Mouse (Mus musculus) layer of hippocampus, adult 2 months (tissue): ENCODE data around the gene Lpp. TPM values are rescaled to one million over a fixed set of nuclear protein-coding genes. Genes with fewer than 3 reads are reported as not detected.

ENCODE experiments used
- DNase-seq, 2 experiments: peaks; one replicate each; pipeline ENCODE4 v3.0.0; 2022; ENCODE audit warnings: low spot score in 2 of 2
- H3K27ac ChIP-seq: fragments of 200-600 bp; 2 replicates; pipeline ENCODE4 v1.8.1; 2022
- H3K4me3 ChIP-seq: fragments of 200-600 bp; 2 replicates; pipeline ENCODE4 v1.8.1; 2022; ENCODE audit warnings: mild to moderate bottlenecking
- CTCF ChIP-seq: fragments of 200-600 bp; conservative IDR thresholded peaks from 2 replicates; pipeline ENCODE4 v1.8.1; 2022; ENCODE audit warnings: antibody characterized with exemption, mild to moderate bottlenecking, moderate library complexity
- total RNA-seq, 2 experiments: library from RNA; stranded (reverse); gene quantifications; 2 replicates each; pipeline ENCODE4 v1.2.3; 2021

The Lpp gene
- total RNA-seq, 2 experiments from 2014 or later: 10.1 to 10.5 TPM

DNA sequence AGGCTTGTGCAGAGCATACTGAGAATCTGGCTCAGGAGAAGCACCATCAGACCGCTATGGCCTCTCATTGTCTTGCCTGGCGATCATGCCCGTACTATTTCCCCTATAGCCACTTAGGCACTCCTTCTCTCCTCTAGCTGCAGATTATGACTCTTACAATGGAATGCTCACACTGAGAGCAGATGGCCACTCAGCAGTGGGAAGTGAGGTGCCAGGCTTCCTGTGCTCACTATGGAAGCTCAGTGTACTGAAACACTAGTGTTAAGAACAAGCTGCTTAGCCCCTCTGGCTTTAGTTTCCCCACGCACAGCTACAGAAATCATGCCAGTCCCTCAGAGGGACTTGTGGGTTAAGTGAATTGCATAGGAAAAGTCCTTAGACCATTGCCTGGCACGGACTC lies 2.7 kb upstream of the Lpp start:
- DNase-seq: peak; percentile 29 to 32
- Histone ChIP-seq H3K4me3 (no peak overlapping the region), H3K27ac (peak overlapping the region; percentile 84)
- no peak for TF ChIP-seq CTCF

DNA sequence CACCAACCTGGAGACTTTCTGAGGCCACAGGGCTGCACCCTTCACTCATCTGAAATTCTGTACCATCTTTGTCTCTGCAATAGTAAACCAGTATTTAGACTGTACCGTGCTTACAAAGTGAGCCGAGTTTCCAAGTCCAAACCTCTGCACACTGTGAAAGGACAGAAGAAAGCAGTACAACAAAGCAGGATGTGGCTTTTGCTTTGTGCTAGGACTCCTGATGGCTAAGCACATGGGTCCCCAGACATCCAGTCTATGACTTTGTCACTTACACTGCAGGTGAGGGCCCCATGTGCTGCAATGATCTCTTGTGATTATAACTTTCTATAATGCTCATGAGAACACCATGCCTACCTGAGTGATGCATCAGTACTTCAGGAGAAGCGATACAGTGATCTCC lies 2.2 kb upstream of the Lpp start:
- Histone ChIP-seq H3K27ac (peak overlapping the region; percentile 84), H3K4me3 (no peak overlapping the region)
- no peak for DNase-seq
- TF ChIP-seq CTCF: no peak

DNA sequence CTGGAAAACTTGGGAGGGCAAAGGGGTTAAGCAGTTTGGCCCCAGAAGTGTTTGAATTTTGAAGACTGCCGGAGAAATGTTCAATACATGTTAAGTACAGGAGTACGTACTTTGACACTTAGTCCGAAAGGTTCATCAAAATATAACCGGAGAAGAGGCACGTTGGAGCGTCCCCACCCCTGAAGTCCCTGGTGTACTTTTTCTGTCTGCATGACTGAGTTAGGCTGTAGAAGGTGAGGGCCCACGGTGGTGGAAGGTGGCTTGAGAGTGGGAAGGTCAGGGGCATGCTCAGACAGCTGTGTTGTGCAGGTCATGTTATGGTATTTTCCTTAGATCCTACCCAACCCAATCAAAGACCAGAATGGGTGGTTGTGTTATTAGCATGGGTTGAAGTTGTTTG lies 1.4 kb upstream of the Lpp start:
- peak overlapping the region; percentile 84; the same call in 1 of the 2 replicates for H3K27ac ChIP-seq
- H3K4me3 ChIP-seq: no peak overlapping the region
- DNase-seq: no peak
- no peak for TF ChIP-seq CTCF

DNA sequence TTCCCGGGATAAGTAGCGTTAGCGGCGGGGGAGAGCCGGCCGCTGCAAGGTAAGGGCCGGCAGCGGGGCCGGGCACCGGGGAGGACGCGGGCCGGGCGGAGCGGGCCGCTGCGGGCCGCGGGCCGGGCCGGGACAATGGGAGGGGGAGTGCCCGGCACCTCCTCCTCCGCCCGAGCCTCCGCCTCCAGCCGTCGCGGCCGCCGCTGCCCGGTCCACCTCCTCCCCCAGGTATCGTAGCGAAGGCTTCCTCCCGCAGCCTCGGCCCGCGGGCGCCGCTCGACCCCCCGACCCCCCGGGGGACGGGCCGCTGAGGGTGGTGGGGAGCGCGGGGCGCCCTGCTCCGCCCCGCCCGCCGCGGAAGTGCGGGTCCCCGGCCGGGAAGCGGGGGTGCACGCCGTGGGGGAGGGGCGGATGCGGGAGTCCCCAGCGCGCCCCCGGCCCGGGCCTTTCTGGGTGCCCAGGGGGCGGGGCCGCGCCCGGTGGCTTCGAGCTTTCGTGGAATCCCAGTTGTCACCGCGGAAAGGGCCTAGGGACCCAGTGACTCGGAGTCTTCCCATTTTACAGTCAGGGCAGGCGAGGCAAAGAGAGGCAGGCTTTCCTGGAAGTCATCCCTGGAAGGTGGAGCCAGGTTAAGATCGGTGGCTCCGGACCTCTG lies 376 bp downstream of the Lpp start:
- DNase-seq: peak in 1 of 2 experiments; percentile 38
- H3K4me3 ChIP-seq: peak overlapping the region; percentile 80
- peak overlapping the region; percentile 95 for H3K27ac ChIP-seq
- no peak for TF ChIP-seq CTCF

DNA sequence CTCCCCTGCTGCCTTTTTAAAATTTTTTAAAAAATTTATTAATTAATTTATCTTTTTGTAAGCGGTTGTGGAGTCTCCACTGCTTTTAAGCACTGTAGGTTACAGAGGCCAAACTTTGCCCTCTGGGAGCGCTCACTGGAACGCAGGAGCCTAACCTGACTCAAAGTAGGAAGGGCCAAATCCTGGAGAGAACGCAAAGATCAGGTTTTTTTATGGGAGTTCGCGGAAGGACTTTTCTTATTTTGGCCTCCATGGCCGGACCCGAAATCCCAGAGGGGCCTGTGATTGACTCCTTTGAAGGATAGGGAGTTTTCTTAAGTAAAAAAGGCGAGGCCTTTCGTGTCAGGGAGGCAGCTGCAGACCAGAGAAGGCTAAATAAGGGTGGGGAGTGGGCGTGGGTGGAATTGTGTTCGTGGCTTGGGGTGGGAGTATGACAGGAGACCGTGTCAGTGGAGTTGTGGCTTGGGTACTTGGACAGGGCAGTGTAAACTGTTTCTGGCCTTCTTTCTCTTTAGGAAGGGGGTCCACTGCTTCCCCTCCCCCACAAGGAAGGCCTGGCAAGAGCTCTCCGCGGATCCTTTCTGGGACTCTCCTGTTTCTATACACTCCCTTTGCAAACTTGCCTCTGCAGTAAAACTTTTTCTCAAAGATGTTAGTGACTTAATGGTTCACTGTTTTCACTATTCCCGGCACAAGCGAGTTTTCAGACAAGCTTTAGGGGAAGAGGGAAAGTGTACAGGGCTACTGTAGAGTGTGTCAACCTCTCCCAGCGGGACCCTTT lies 1.1 kb downstream of the Lpp start:
- no peak for TF ChIP-seq CTCF
- DNase-seq: no peak
- peak overlapping the region; percentile 80 for H3K4me3 ChIP-seq
- peak overlapping the region; percentile 95 for H3K27ac ChIP-seq

DNA sequence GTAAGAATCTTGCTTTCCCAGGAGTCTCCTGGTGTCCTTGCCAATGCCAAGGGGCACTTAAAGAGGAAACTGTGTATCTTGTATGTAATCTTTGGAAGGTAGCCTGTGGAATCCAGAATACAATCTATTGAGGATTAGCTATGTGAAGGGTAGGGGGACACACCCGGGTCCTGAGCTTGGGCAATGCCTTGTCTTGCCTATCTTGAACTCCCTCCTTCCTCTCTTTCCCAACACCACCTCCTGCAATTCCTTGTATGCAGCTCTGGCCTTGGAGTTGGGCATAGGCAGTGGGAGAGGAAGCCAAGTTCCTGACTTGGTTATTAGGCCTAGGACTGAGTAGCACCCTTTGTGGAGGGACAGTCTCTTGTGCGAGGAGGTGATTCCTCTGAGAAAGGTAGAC lies 1.8 kb downstream of the Lpp start:
- DNase-seq: no peak
- no peak for TF ChIP-seq CTCF
- H3K4me3 ChIP-seq: peak overlapping the region; percentile 6; the same call in 1 of the 2 replicates
- H3K27ac ChIP-seq: peak overlapping the region; percentile 95

DNA sequence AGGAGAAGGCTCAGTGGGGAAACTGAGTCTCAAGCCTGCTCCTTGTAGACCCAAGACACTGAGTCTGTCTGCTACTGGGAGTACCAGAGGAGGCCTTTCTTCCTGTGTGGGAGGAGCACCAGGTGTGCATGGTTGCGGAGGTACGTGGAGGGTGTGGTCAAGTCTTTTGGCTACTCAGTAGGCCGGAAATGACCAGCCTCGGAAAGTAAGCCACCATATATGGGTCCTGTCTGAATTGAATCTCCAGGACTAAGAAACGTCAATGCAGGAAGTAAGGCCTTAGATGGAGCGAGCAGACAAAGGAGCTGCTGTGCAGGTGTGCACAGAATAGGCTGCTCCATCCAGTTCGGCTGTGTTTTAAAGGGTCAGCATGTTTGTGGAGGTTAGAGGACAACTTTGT lies 3.2 kb downstream of the Lpp start:
- Histone ChIP-seq H3K4me3 (no peak overlapping the region), H3K27ac (no peak overlapping the region)
- no peak for TF ChIP-seq CTCF
- DNase-seq: no peak

DNA sequence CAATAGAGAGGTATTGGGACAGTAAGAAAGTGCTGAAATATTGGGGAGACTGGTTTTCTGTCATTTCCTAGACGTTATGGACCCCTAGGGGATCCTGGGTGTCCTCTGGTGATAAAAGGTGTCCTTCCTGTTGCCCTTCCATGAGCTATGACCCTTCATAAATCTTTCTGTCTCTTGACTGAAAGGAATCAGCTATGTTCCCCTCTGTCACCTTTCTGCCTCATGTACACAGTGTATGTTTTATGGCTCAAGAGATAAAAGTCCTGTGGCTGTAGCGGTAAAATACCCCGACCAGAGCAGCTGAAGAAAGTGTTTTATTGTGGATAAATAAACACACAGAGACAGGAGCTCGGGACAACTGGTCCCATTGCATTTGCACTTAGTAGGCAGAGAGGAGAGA lies 5.2 kb downstream of the Lpp start:
- TF ChIP-seq CTCF: no peak
- H3K4me3 ChIP-seq: no peak overlapping the region
- H3K27ac ChIP-seq: no peak overlapping the region
- no peak for DNase-seq

DNA sequence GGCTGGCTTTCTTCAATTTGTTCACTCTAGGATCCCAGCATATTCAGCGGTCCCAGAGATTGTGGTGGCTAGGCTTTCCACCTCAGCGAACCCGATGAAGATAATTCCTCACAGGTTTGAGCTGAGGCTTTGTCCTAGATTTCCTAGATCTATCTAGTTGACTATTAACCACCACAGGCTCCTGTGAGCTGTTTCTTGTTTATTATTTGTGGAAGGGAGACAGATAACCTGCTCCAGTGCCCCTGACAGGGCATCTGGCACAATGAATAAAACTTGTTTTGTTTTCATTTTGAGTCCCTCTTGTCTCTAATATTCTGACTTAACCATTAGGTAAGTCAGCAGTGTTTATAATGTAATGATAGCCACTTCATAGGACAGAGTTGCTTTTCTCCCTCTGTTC lies 5.6 kb downstream of the Lpp start:
- TF ChIP-seq CTCF: no peak
- no peak for DNase-seq
- Histone ChIP-seq H3K4me3 (no peak overlapping the region), H3K27ac (no peak overlapping the region)

DNA sequence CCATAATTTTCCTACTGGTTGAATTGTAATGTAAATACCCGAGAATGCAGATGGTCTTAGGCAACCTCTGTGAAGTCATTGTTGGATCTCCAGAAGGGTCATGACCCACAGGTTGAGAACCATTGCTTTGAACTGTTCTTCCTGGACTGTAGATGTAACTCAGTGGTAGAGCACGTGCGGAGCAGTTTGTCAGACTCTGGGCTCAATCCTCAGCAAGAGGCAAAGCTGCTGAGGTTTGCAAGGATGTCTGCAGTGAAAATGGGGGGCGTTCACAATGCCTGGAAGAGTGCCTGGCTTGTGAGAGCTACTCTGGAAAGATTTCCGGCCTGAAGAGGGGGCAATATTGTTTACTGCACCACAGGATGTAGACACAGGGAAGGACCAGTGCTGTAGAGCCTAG lies 6.2 kb downstream of the Lpp start:
- 0 out of 2 replicates have a peak, but pooled peaks have one; percentile 8 for TF ChIP-seq CTCF
- DNase-seq: no peak

DNA sequence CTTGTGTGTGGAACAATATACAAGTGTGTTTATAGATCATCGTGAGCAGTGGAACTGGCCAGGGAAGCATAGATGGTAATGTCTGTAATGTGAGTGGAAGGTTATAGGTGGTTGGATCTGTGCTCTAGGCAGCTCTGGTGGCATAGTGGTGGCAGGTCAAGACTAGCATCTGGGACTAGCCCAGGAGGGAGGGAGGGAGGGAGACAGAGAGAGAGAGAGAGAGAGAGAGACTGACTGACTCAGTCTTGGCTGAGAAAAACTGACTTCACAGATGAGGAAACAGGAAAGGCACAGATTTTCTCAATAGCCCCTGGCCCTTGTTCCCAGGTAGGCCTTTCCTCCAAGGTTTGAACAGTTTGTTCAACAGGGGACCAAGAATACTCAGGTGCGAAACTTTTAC lies 7.5 kb downstream of the Lpp start:
- Histone ChIP-seq H3K4me3 (no peak overlapping the region), H3K27ac (no peak overlapping the region)
- no peak for TF ChIP-seq CTCF
- DNase-seq: no peak

More for the DNA sequence above, 6.2 kb downstream of the Lpp start:
- no peak overlapping the region for H3K4me3 ChIP-seq
- no peak overlapping the region for H3K27ac ChIP-seq

DNA sequence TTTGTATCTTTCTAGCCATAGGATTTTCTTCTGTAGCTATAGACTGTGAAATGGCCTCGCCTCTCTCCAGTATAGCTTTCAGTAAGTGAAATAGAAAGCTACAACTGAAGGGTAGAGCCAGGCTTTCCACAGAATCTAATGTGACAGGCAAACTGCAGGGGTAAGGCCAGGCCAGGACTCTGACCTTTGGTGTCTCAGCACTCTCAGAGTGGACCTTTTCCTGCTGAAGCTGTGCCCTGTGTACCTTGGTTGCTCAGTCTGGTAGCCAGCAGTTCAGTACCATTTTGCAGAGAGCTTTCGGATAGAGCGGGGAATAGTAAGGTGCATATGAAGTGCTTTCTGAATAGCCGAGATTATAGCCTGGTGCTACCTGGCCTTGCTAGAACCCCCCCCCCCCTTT lies 9.5 kb downstream of the Lpp start:
- H3K27ac ChIP-seq: no peak overlapping the region
- DNase-seq: no peak
- H3K4me3 ChIP-seq: no peak overlapping the region
- no peak for TF ChIP-seq CTCF

DNA sequence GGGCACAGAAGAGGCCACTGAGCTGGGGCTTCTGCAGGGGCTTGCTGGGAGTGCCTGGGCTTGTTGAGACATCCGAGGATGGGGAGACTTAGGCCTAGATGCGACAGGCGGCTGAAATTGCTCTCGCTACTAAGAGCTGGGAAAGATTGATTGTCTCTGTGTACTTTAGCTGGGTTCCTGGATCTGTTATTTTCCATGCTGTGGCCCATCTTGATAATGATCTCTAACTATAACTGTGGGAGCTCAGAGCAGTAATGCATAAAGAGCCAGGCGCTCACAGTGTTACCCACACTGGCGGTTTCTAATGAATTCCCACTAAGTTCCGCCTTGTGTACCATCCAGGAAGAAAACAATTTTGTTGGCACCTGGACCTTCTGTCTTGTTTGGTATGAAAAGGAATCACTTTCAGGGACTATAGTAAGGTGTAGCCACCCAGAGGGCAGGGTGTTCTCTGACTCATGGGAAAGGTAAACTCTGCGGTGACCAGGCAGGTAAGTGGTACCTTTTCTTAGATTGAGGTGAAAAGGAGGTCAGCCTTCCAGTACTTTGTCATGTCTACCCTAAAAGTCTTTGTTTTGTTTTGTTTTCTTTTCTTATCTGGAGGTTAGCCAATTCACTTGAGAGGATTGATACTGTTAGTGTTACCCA lies 10.6 kb downstream of the Lpp start:
- Histone ChIP-seq H3K4me3 (no peak overlapping the region), H3K27ac (no peak overlapping the region)
- no peak for TF ChIP-seq CTCF
- DNase-seq: no peak
